Mouse (Mus musculus): ENCODE data around the gene Prodh2. TPM values are rescaled to one million over a fixed set of nuclear protein-coding genes. Genes with fewer than 3 reads are reported as not detected.
A peak's percentile ranks its signal among the peaks of the same experiment; 100 is the strongest.

Prodh2 gene
- total RNA-seq, 2 experiments from 2014 or later, result not detected

DNA sequence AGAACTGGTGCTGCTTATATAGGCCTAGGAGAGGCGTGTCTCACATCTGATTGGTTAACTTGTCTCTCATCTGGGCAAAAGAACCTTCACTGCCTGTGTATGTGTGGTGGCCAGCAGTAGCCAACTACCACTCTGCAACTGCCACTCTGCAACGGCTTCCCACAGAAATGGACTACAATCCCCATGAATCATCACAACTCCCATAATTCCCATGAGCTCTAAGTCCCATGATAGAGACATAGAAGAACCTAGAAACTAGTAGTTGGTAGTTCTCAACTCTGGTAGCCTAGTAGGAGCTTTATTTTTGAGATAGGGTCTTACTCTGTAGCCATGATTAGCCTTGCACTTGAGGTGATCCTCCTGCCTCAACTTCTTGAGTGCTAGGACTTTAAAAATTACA is 56.5 kb downstream of the Prodh2 start:
- no peak for DNase-seq

DNA sequence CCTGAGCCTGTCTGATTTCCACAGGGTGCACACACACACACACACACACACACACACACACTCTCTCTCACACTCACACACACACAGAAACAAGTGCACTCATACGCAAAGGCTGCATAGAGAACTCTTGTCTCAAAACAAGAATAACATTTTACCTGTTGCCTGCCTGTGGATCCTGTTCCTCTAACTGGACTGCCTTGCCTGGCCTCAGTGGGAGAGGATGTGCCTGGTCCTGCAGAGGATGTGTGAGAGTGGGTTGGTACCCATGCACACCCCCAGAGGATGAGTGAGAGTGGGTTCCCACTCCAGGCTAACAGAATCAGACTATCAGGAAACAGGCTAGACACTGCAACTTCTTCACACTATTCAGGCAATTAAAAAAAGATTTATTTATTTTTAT is 57.2 kb downstream of the Prodh2 start:
- no peak for DNase-seq

DNA sequence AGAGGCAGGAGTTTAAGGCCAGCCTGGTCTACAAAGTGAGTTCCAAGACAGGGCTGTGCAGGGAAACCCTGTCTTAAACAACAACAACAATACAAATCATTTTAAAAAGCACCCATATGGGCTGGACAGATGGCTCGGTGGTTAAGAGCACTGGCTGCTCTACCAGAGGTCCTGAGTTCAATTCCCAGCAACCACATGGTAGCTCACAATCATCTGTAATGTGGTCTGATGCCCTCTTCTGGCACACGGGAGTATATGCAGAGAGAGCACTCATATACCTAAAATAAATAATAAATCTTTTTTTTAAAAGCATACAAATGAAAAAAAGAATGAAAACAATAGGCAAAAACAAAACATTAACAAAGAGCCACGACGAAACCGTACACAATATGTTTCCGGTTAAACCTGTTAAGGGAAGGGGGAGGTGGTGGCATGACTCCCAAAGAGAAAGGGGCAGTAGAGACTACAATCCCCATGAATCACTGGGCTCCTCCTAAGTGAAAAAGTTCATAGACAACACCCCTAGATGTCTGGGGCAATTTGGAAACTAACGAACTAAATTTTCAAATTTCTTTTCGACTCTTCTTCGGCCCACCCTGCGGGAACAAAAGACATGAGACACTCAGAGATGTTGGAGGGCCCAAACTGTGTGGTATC is 58.2 kb downstream of the Prodh2 start:
- DNase-seq, result no peak

DNA sequence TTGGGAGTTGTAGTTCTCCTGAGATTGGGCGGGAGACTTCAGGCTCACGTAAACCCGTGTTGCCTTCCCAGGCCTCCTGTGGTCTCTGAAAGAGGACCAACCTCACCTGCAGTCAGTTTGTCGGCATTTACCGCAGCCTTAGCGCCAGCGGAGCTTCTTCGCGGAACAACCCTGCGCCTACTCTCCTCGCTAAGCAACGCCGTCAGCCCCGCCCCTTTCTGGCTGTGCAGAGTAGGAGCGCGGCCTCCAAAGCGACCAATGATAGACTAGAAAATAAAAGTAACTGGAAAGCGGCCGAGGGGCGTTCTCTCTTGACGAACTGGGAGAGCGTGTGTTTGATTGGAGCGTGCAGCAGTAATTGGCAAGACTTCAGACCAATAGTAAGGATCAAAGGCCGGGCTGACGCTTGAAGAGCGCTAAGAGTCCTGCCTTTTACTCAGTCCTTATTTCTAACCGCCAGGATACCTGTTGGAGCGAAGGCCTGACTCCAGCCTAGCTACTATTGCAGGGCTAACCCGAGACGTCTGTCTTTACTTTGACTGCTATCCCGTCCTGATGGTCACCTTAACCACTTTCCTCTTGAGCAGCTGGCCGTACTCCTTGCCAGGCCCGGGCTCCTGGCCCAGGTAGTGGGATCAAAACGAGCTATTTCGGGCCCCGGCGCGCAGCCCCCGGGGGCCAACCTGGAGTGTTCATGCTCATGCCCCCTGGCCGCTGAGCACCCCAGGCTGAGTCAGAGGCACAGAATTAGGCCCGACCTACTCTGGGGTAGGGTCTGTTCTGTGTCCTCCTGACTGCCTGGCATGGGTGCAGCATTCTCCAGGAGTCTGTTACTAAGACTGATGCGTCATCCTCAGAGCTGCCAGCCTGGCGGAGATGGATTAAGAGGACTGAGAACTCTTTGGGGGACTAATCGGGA is 58.9 kb downstream of the Prodh2 start, which contains the start of the genes Hspb6 and Proser3:
Gene Hspb6, plus strand, starts transcription at position 77 of the 919 bp plus-strand sequence.
Gene Proser3, minus strand, starts transcription at position 198 of the 919 bp plus-strand sequence.
- peak; percentile 99 for DNase-seq

DNA sequence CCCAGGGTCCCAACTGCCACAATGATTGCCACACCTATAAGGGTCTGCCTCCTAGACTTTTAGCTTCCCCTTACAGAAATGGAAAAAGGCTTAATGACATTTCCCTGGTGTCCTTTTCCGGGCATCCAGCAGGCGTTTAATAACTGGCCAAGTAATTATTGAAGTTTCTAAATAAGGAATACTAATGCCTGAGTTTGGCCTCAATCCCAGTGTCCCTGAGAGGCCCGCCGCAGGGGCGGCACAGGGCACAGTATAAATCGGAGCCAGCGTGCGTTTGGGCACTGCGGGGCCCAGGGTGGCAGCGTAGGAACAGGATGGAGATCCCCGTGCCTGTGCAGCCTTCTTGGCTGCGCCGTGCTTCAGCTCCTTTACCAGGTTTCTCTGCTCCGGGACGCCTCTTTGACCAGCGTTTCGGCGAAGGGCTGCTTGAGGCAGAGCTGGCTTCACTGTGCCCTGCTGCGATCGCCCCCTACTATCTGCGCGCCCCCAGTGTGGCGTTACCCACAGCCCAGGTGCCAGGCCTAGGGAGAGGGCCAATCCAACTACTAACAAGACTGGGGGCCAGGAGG is 59.7 kb downstream of the Prodh2 start:
- DNase-seq, result peak; percentile 79 to 80

DNA sequence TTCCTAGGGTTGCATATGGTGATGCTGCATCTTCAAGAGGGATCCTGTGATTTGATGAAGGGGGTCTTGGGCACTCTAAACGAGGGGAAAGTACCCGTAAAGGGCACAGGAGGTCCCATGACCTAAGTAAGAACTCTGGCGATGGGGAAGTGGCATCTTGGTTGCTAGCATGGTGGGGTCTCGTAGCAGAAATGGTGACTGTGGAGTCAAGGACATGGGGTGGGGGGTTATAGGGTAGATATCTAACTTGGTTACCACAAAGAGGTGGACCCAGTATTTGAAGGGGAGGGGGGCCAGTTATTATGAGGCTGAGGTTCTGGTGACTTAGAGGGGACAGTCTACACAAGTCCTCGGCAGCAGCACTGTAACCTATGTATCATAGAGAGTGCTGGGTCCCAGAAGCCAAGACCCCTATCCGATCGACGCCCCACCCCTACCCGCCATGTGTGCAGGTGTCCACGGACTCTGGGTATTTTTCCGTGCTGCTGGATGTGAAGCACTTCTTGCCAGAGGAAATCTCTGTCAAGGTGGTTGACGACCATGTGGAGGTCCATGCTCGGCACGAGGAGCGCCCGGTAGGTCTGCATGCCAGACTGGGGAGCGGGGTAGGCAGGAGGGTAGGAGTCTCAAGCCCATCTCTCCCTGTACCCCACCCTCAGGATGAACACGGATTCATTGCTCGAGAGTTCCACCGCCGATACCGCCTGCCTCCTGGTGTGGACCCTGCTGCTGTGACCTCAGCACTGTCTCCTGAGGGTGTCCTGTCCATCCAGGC is 60.6 kb downstream of the Prodh2 start:
- DNase-seq, result peak in 1 of 2 experiments; percentile 33

DNA sequence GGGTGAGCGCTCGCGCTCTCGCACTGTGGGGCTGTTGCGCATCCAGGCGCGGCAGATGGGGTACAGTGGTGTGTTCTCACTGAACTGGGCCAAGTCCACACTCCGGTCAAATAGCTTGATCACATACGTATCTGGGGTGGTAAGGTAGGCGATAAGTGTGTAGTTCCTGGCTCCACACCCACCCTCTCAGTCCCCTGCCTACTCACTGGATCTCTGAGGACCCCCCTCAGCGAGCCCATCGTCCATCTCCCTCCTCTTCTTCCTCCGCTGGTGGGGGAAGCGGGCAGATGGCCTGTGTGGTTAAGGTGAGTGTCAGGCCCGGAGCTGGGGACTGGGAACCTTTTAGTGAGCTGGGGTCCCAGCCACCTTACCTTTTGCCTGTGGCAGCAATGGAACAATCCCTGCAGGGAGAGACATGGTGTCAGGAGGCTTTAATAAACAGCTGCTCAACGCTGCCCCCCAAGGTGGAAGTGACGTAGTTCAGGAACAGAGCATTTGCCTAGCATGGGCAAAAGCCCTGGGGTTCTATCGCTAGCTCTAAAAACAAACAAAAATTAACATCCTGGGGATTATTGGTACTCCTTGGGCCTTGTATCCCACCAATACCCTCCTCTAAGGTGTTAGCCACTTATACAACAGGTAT is 63.6 kb downstream of the Prodh2 start:
- no peak for DNase-seq

DNA sequence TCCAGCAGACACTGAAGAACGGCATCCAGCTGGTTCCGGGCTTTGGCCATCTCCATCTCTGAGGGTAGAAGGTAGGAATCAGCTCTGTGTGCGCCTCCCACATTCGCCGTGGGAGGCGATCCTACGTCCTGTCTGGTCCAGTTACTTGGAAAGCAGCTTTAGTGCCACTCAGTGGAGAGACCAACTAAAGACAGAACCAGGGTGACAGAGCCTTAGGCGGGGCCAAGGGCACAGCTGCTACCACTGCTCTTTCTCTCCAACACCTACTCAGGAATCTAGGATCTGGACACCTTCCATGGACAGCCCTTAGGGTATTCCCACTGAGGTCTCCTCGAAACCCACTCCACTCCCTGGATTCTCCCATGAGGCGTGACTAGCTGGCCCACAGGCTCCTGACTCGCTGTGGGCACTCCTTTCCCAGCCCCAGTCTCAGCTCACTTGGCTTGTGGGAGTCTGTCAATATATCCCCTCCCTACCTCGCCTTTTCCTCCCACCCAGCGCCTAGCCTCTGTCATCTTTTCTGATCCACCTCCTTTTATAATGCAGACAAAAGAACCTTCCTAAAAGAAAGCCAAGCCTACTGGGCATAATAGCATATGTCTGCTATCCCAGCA is 64.6 kb downstream of the Prodh2 start:
- DNase-seq, result no peak

DNA sequence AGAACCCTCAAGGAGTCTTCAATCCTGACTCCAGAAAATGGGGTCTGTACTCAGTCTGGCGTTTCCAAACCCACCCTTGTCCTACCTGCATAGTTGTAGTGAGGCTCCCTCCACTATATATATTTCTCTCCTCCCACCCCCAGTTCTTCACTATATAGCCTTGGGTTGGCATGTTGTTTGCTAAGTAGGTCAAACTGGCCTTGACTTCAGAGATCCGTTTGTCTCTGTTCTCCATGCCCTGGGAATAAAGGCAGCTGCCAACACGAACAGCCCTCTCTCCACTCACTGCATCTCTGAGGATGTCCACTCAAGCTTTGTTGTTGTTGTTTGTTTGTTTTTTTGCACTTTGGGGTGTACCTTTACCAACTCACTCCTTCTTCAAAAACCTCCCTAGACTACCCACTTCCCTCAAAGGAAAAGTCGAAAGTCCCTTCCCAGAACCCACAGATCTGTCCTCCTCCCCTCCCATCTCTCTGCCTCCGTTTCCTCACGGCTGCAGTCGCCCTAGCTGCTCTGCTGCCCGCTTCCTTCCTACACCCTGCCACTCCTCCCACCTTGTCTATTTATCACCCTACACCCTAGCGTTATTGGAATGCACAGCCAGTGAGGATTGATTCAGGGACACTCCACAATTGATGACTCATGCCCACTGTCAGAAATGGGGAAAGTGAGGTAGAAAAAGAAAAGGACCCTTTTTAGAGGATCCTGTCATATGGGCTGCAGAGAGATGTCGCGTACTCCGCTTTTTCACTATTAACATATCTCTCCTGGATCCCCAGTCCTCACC is 65.4 kb downstream of the Prodh2 start:
- no peak for DNase-seq

DNA sequence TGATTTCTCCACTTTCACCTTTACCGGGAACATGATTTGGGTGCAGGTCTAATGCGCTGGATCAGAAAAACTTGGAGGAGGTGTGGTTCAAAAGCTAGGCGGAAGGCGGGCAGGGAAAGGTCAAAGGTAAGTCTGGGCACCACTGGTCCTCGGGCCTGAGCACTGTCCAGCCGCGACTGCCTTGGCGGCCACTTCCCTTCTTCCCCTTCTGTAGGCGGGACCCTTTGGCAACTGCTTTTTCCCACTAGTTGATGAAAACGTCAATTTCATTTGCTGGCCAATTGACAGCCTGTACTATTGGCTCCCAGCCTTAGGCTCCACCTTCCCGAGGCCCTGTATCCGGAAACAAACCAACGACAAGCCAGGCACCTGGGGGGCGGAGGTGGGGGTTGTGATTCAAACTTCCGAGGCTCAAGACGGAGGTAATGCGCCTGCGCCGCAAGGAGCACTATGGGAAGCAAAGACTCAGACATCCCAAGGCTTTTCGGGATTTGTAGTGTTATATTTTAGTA is 66.1 kb downstream of the Prodh2 start, which contains the start of gene Lin37:
Gene Lin37, minus strand, starts transcription at position 396 of the 512 bp plus-strand sequence.
- DNase-seq, result peak; percentile 96 to 99

DNA sequence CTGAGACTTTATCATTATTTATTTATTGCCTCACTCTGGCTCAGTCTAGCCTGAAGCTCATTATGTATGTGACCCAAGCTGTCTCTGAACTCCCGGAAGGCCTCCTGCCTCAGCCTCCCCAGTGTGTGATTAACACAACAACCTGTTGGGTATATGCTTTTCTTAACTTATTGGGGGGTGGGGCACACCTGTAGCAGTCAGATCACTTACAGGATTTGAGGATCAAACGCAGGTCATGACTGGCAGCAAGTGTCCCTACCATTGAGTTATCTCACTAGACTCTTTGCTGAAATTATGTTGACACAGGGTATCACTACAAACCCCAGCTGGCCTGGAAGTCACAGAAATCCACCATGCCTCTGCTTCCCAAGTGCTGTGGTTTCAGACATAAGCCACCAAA is 66.9 kb downstream of the Prodh2 start:
- no peak for DNase-seq

DNA sequence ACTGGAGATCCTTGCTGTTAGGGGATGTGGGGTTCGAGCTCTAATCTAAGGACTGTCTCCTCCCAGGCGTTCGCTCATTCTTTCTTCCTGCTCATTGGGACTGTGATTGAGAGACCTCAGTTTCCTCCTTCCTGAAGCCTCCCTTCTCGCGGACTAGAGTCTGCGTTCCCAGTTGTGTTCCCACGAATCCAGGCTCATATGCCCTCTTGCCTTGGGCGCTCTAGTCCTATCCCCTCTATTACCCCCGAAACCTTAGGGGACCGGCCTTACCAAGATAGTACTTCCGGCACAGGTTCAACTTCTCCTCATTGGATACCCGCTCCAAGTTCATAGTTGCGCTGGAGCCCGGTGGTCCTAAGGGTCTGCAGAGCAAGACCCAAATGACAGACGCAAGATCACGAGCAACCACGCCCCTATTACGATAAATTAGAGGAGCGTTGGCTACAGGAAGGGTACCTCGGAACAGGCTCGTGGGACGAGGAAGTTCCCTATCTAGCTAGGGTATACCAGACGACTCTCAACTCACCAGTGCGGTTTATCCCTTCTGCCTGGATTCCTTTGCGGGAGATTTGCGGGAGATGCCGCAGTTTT is 69.2 kb downstream of the Prodh2 start:
- DNase-seq, result no peak

Small RNAs within 50 kb of the gene (microRNA-seq; reads per million reads assigned to microRNA genes)
- 4.1 to 9.5 reads per million in 2 experiments for gene Gm38670

Other genes with a start within 250 kb of the Prodh2 start
- gene Thap8, start 213.5 kb upstream of the Prodh2 start, total RNA-seq (2021), result not detected
- under 1 TPM; 0.57 to 0.80 TPM for gene Wdr62, start 213.2 kb upstream of the Prodh2 start, total RNA-seq (2021)
- gene Clip3, start 201.9 kb upstream of the Prodh2 start, total RNA-seq (2021), result 1 to 10 TPM; 5.7 TPM
- 10 to 100 TPM; 26.2 to 27.8 TPM for gene Alkbh6, start 184.9 kb upstream of the Prodh2 start, total RNA-seq (2021)
- gene Syne4, start 178.8 kb upstream of the Prodh2 start, total RNA-seq (2021), result 1 to 10 TPM in 1 of 2 experiments, under 1 TPM in 1; 0.72 to 2.0 TPM
- 1 to 10 TPM in 1 of 2 experiments, under 1 TPM in 1; 0.45 to 1.1 TPM for gene E130208F15Rik, start 171.9 kb upstream of the Prodh2 start, total RNA-seq (2021)
- 10 to 100 TPM; 13.3 to 13.5 TPM for gene Sdhaf1, start 169.7 kb upstream of the Prodh2 start, total RNA-seq (2021)
- 1 to 10 TPM; 1.4 to 1.8 TPM for gene Lrfn3, start 130.8 kb upstream of the Prodh2 start, total RNA-seq (2021)
- gene Tyrobp, start 79.9 kb upstream of the Prodh2 start, total RNA-seq (2021), result 10 to 100 TPM; 18.9 to 22.2 TPM
- gene Hcst, start 73.8 kb upstream of the Prodh2 start, total RNA-seq (2021), result 1 to 10 TPM in 1 of 2 experiments, under 1 TPM in 1; 0.69 to 3.3 TPM
- under 1 TPM; 0.35 to 0.87 TPM for gene Nfkbid, start 71.9 kb upstream of the Prodh2 start, total RNA-seq (2021)
- 1 to 10 TPM; 2.8 to 3.4 TPM for gene Aplp1, start 48.1 kb upstream of the Prodh2 start, total RNA-seq (2021)
- gene Kirrel2, start 35.9 kb upstream of the Prodh2 start, total RNA-seq (2021), result not detected
- not detected for gene Nphs1, start 35.3 kb upstream of the Prodh2 start, total RNA-seq (2021)
- gene Arhgap33, start 41.4 kb downstream of the Prodh2 start, total RNA-seq (2021), result under 1 TPM; 0.36 to 0.50 TPM
- gene Hspb6, start 58.6 kb downstream of the Prodh2 start, total RNA-seq (2021), result 100 to 1,000 TPM; 845 to 870 TPM
- gene Proser3, start 58.7 kb downstream of the Prodh2 start, total RNA-seq (2021), result 1 to 10 TPM; 2.1 to 4.6 TPM
- gene Lin37, start 66.2 kb downstream of the Prodh2 start, total RNA-seq (2021), result 10 to 100 TPM; 16.8 to 18.8 TPM
- 10 to 100 TPM; 61.2 to 65.9 TPM for gene U2af1l4, start 69.7 kb downstream of the Prodh2 start, total RNA-seq (2021)
- 1 to 10 TPM in 1 of 2 experiments, under 1 TPM in 1; 0.35 to 1.1 TPM for gene Gm49396, start 69.7 kb downstream of the Prodh2 start, total RNA-seq (2021)
- gene Psenen, start 70.0 kb downstream of the Prodh2 start, total RNA-seq (2021), result 10 to 100 TPM; 80.1 to 84.4 TPM
- under 1 TPM; 0.50 to 0.77 TPM for gene Igflr1, start 71.8 kb downstream of the Prodh2 start, total RNA-seq (2021)
- gene Kmt2b, start 95.1 kb downstream of the Prodh2 start, total RNA-seq (2021), result 10 to 100 TPM; 13.6 to 18.3 TPM
- gene Zbtb32, start 105.3 kb downstream of the Prodh2 start, total RNA-seq (2021), result under 1 TPM in 1 of 2 experiments, not detected in 1; 0.21 TPM
- gene Upk1a, start 119.2 kb downstream of the Prodh2 start, total RNA-seq (2021), result under 1 TPM in 1 of 2 experiments, not detected in 1; 0.26 TPM
- 1,000 to 10,000 TPM; 4,470 to 4,611 TPM for gene Cox6b1, start 132.5 kb downstream of the Prodh2 start, total RNA-seq (2021)
- gene Etv2, start 142.2 kb downstream of the Prodh2 start, total RNA-seq (2021), result not detected
- 10 to 100 TPM; 46.0 to 49.1 TPM for gene Rbm42, start 156.7 kb downstream of the Prodh2 start, total RNA-seq (2021)
- 1 to 10 TPM; 4.4 to 6.2 TPM for gene Haus5, start 171.4 kb downstream of the Prodh2 start, total RNA-seq (2021)
- gene Pmis2, start 178.0 kb downstream of the Prodh2 start, total RNA-seq (2021), result under 1 TPM; 0.40 to 0.67 TPM
- not detected for gene 2200002J24Rik, start 205.3 kb downstream of the Prodh2 start, total RNA-seq (2021)
- under 1 TPM in 1 of 2 experiments, not detected in 1; 0.51 TPM for gene Atp4a, start 218.6 kb downstream of the Prodh2 start, total RNA-seq (2021)
- 100 to 1,000 TPM; 238 to 252 TPM for gene Tmem147, start 235.9 kb downstream of the Prodh2 start, total RNA-seq (2021)